Mouse (Mus musculus): ENCODE measurements around the gene Pip4p1. TPM values are rescaled to one million over a fixed set of nuclear protein-coding genes. Genes with fewer than 3 reads are reported as not detected.
"Not testable (repeated sequence)": the region's sequence is repeated elsewhere in the genome, so short reads cannot be mapped to it uniquely, and the experiment has no call there.

The Pip4p1 gene
- polyA plus RNA-seq (2016; fragmentation: Nextera tagmentation; extraction: Ambion mirVana): 26.1 and 30.6 TPM in 2 replicates

DNA sequence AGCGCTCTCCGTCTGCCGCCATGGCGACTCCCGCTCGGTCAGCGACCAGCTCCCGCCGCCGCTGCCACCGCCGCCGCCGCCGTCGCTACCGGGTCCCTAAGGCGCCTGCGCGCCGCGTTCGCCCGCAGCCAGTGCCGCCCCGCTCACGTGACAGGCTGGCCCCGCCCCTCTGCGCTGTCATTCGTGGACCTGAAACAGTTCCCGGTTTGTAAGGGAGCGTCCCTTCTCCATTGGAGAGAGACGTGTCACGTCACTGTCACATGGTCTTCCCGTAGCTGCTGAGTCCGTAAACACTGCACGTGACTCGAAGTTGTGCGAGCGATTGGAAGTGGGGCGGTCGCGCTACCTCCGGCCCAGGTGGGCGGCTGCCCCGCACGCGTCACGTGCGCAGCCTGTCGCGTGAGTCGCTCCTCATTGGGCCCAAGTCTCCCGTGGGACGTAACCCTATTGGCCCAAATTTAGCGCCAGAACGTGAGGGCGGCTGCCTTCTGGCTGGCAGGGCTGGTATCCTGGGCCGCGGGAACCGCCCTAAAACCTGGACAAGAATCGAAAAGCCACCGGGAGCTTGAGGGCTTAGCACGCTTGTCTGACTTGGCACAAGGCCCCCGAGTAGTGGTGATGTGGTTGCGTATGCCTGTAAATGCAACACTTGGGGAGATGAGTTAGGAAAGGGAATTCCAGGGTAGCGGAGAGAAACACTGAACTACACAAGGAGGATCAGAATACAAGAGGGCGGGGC lies at the start of gene Pip4p1, which contains the start of gene Pnp:
Gene Pip4p1 (minus strand): TSS at position 103 of the 739 bp plus-strand sequence.
Gene Pnp (plus strand): TSS at position 329 of the 739 bp plus-strand sequence.
- peak within 1 kb of the TSS; percentile 93 for H3K4me3 ChIP-seq
- peak within 1 kb of the TSS; percentile 94 for H3K4me2 ChIP-seq
- ATAC-seq: peak; percentile 98
- under 1% methylated on average over 68 of the region's 68 CpGs for WGBS (ENCODE audit: insufficient replicate concordance)
- peak within 1 kb of the TSS; percentile 97 for H3K9ac ChIP-seq
- peak within 1 kb of the TSS; percentile 94 for H3K27ac ChIP-seq
- no peaks in the 10 kb centered on the region for H3K9me3 ChIP-seq (replicated peaks)
- H3K36me3 ChIP-seq: peaks cover 36% of the 10 kb centered on the region
- H3K4me1 ChIP-seq: peaks cover 45% of the 10 kb centered on the region
- no peaks in the 10 kb centered on the region for H3K27me3 ChIP-seq (replicated peaks)

GRCm38 (mm10) chr14:50979631-50980030 lies 49.0 kb upstream of the Pip4p1 start:
- no peak overlapping the region for H3K4me2 ChIP-seq
- no peak overlapping the region for H3K4me3 ChIP-seq
- no peaks in the 10 kb centered on the region for H3K27me3 ChIP-seq (replicated peaks)
- ATAC-seq: no peak
- H3K36me3 ChIP-seq: no peaks in the 10 kb centered on the region
- no peak overlapping the region for H3K27ac ChIP-seq
- no peaks in the 10 kb centered on the region for H3K9me3 ChIP-seq (replicated peaks)
- peaks cover 8% of the 10 kb centered on the region; the same call in 1 of the 2 replicates for H3K4me1 ChIP-seq
- no peak overlapping the region for H3K9ac ChIP-seq

DNA sequence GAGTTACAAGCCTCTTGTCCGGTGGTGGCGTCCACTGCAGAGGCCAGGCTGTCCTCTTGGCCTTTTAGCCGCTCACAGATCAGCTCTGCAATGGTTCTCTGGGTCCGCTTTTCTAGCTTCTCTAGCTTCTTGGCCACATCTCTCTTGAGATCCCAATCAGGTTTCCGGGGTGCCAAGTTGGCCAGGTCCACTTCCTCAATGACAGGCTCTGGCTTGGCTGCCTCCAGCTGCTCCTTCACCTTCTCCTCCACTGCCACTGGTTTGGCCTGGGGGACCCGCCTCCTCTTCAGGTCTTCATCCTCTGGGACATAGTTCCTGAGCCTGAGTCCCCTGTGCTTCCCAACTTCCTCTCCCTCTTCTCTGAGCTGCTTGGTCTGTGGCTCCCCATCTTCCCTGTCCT lies 47.8 kb upstream of the Pip4p1 start:
- 39% methylated on average over 6 of the region's 6 CpGs for WGBS (ENCODE audit: insufficient replicate concordance)
- H3K27me3 ChIP-seq (replicated peaks); H3K9me3 ChIP-seq (replicated peaks); H3K9ac ChIP-seq; H3K4me2 ChIP-seq; H3K4me1 ChIP-seq; H3K4me3 ChIP-seq; H3K27ac ChIP-seq; H3K36me3 ChIP-seq; ATAC-seq: not testable (repeated sequence)

DNA sequence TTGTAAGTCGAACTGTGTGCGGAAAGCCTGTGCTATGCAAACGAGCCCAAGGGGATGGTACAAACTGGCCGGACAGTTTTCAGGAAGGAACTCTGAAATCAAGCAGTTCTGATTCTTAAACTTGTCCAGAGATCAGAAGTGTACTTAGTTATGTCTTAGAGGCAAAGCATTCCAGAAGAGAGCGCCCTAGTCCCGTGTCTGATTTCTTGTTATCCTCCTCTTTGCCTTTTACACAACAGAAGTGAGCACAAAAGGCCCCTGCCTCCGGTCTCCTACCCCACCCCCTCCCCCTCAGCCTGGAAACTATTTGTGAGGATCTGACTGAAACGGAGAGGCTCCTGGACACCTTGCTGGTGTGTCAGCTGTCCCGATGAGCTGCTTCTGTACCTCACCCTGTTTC lies 46.0 kb upstream of the Pip4p1 start:
- Histone ChIP-seq H3K9ac (no peak overlapping the region), H3K27me3 (replicated peaks) (no peaks in the 10 kb centered on the region), H3K27ac (no peak overlapping the region), H3K4me2 (no peak overlapping the region), H3K9me3 (replicated peaks) (no peaks in the 10 kb centered on the region), H3K36me3 (no peaks in the 10 kb centered on the region), H3K4me1 (peaks cover 6% of the 10 kb centered on the region; the same call in 1 of the 2 replicates), H3K4me3 (no peak overlapping the region)
- no peak for ATAC-seq
- 34% methylated on average over 9 of the region's 9 CpGs for WGBS (ENCODE audit: insufficient replicate concordance)

DNA sequence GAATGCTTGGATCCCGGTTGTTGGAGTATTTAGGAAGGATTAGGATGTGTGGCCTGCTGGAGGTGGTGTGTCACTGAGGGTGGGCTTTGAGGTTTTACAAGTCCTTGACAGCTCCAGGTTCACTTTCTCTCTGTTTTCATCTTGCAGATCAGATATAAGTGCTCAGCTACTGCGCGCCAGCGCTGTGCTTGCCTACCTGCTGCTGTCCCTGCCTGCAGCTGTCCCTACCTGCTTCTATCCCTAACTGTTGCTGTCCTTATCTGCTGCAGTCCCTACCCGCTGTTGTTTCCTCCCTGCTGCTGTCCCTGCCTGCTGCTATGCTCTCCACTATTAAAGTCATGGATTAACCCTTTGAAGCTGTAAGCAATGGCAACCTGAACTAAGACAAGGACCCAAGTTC lies 44.3 kb upstream of the Pip4p1 start:
- Histone ChIP-seq H3K36me3 (no peaks in the 10 kb centered on the region), H3K4me1 (peaks cover 7% of the 10 kb centered on the region; the same call in 1 of the 2 replicates), H3K9ac (no peak overlapping the region), H3K4me3 (no peak overlapping the region), H3K9me3 (replicated peaks) (no peaks in the 10 kb centered on the region), H3K27me3 (replicated peaks) (no peaks in the 10 kb centered on the region), H3K4me2 (no peak overlapping the region), H3K27ac (no peak overlapping the region)
- no peak for ATAC-seq
- 38% methylated on average over 5 of the region's 5 CpGs for WGBS (ENCODE audit: insufficient replicate concordance)

GRCm38 (mm10) chr14:50973700-50974099 lies 43.0 kb upstream of the Pip4p1 start:
- H3K4me3 ChIP-seq: no peak overlapping the region
- no peaks in the 10 kb centered on the region for H3K9me3 ChIP-seq (replicated peaks)
- WGBS (ENCODE audit: insufficient replicate concordance): 54% methylated on average over 4 of the region's 4 CpGs
- no peak overlapping the region for H3K9ac ChIP-seq
- peaks cover 14% of the 10 kb centered on the region; the same call in 1 of the 2 replicates for H3K4me1 ChIP-seq
- H3K27me3 ChIP-seq (replicated peaks): no peaks in the 10 kb centered on the region
- ATAC-seq: no peak
- no peaks in the 10 kb centered on the region for H3K36me3 ChIP-seq
- no peak overlapping the region for H3K27ac ChIP-seq
- H3K4me2 ChIP-seq: no peak overlapping the region

DNA sequence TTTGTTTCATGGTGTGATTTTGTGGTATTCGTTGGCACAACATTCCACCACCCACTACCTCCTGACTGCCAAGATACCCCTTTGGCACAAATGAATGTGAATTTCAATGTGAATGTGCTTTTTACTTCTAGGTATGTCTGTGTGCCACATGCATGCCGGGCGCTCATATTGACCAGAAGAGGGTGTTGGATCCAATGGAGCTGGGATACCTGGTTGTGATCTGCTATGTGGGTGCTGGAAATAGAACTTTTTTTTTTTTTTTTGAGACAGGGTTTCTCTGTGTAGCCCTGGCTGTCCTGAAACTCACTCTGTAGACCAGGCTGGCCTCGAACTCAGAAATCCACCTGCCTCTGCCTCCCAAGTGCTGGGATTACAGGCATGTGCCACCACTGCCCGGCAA lies 42.4 kb upstream of the Pip4p1 start:
- H3K4me3 ChIP-seq; H3K9ac ChIP-seq; H3K4me2 ChIP-seq; H3K9me3 ChIP-seq (replicated peaks); H3K36me3 ChIP-seq; H3K27ac ChIP-seq; ATAC-seq; H3K27me3 ChIP-seq (replicated peaks): not testable (repeated sequence)
- WGBS (ENCODE audit: insufficient replicate concordance): 62% methylated on average over 5 of the region's 5 CpGs
- peaks cover 14% of the 10 kb centered on the region; the same call in 1 of the 2 replicates for H3K4me1 ChIP-seq

GRCm38 (mm10) chr14:50970822-50971221 lies 40.2 kb upstream of the Pip4p1 start:
- Histone ChIP-seq H3K27me3 (replicated peaks) (no peaks in the 10 kb centered on the region), H3K36me3 (no peaks in the 10 kb centered on the region), H3K27ac (no peak overlapping the region), H3K4me1 (peaks cover 14% of the 10 kb centered on the region; the same call in 1 of the 2 replicates), H3K9ac (no peak overlapping the region), H3K4me2 (no peak overlapping the region), H3K9me3 (replicated peaks) (no peaks in the 10 kb centered on the region), H3K4me3 (no peak overlapping the region)
- ATAC-seq: no peak
- 27% methylated on average over 1 of the region's 1 CpGs for WGBS (ENCODE audit: insufficient replicate concordance)

DNA sequence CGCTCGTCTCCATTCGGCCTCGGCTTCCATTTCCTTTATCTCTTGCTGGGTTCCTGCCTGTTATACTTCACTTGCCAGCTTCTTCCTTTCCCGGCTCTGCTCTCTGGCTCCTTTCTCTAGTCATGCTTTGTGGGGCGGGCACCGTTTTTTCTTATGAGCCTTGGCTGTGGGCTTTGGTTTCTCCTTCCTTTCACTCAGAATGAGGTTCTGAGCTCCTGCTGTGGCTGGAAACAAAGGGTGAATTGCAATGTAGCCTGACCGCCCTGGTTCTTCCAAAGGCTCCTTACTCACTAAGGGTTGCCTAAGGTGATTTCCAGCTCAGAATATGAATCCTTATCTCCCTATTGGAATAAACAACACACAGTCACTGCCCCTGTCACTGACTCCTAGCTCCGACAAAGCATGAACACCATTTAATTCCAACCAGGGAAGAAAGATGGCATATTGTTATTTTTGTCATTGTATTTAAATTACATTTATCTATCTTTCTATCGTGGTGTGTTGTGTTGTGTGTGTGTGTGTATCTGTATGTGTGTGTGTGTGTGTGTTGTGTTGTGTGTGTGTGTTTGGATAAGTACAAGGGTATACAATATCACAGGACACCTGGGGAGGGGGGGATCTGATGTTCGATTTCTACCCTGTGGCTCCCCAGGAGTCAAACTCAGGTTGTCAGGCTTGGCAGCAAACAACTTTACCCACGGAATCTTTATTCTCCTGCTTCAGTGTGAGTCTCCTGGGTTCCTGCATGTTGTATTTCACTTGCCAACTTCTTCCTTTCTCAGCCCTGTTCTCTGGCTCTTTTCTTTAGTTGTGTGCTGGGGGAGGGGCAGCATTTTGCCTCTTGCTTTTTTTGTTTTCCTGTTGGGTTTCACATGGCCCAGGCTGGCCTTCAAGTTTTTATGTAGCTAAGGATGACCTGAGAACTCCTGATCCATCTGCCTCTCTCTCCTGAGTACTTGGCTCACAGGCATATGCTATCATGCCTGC lies 39.2 kb upstream of the Pip4p1 start:
- H3K9me3 ChIP-seq (replicated peaks): no peaks in the 10 kb centered on the region
- 25% methylated on average over 12 of the region's 12 CpGs for WGBS (ENCODE audit: insufficient replicate concordance)
- 0 out of 2 replicates have a peak overlapping the region, but pooled peaks have one; percentile 12 for H3K9ac ChIP-seq
- no peaks in the 10 kb centered on the region for H3K36me3 ChIP-seq
- no peak overlapping the region for H3K4me2 ChIP-seq
- no peak overlapping the region for H3K27ac ChIP-seq
- no peak overlapping the region for H3K4me3 ChIP-seq
- ATAC-seq: no peak
- peaks cover 14% of the 10 kb centered on the region; the same call in 1 of the 2 replicates for H3K4me1 ChIP-seq
- no peaks in the 10 kb centered on the region for H3K27me3 ChIP-seq (replicated peaks)

- ATAC-seq: no peak
- Histone ChIP-seq H3K9ac (no peak overlapping the region), H3K9me3 (replicated peaks) (no peaks in the 10 kb centered on the region), H3K4me3 (no peak overlapping the region), H3K4me1 (peaks cover 14% of the 10 kb centered on the region; the same call in 1 of the 2 replicates), H3K27me3 (replicated peaks) (no peaks in the 10 kb centered on the region), H3K4me2 (no peak overlapping the region), H3K27ac (no peak overlapping the region), H3K36me3 (0 out of 2 replicates have a peak, but pooled peaks cover 7% of the 10 kb centered on the region)
- WGBS (ENCODE audit: insufficient replicate concordance): 50% methylated on average over 1 of the region's 1 CpGs
These were observed 38.4 kb upstream of the Pip4p1 start for GRCm38 (mm10) chr14:50969041-50969440.

- Histone ChIP-seq H3K4me1 (peaks cover 14% of the 10 kb centered on the region; the same call in 1 of the 2 replicates), H3K4me3 (no peak overlapping the region), H3K27ac (no peak overlapping the region), H3K27me3 (replicated peaks) (no peaks in the 10 kb centered on the region), H3K36me3 (0 out of 2 replicates have a peak, but pooled peaks cover 7% of the 10 kb centered on the region), H3K4me2 (no peak overlapping the region), H3K9ac (no peak overlapping the region), H3K9me3 (replicated peaks) (no peaks in the 10 kb centered on the region)
- ATAC-seq: no peak
- WGBS (ENCODE audit: insufficient replicate concordance): 76% methylated on average over 5 of the region's 5 CpGs
These were observed 37.7 kb upstream of the Pip4p1 start for GRCm38 (mm10) chr14:50968216-50968980.

Measured in liver, embryonic 12.5 days (tissue).